Mouse (Mus musculus): ENCODE results near the gene Galnt7. TPM values are rescaled to one million over a fixed set of nuclear protein-coding genes. Genes with fewer than 3 reads are reported as not detected.

The Galnt7 gene
- polyA plus RNA-seq, 1 experiment = 2.0 TPM

DNA sequence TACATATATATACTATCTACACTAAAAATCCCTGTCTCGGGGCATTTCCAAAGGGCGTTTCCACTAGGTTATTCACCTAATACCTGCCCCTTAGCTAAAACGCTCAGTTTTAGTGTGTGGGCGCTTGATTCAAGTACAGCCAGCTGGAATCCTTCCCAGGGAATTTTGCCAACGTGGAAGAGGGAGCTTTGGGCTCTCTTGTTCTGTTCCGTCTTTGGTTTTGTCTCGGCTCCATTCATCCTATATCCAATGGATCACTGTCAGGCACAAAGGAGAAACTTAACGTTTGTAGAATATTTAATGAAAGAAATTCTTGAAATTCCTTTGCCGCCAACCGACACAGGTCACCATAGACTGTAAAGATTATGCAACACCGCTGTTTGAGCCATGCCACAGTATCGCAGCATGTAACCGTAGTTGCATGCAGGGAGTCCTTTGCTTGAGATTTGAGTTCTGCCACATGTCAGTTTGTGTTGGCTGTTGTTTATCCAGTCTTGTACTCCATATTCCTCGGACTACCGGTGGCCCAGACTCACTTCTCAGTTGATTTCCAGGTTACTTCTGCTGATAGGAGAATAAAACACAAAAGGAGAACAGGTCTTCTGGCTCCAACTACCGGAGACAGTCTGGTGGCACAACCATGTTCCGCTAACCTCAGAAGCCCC is 153.9 kb downstream of the Galnt7 start:
- H3K4me3 ChIP-seq (ENCODE audit: extremely low read depth, insufficient read depth, insufficient read length) = no peak overlapping the region
- TF ChIP-seq CTCF (IDR thresholded peaks at IDR 0.05; ENCODE audit: extremely low read depth, insufficient read depth, insufficient read length, insufficient replicate concordance) (no peak), POLR2A (IDR thresholded peaks at IDR 0.05; ENCODE audit: low read depth, low read length) (no peak)
- no peaks in the 10 kb centered on the region for H3K27me3 ChIP-seq (ENCODE audit: control insufficient read depth, insufficient read depth, low read length)
- H3K4me1 ChIP-seq (ENCODE audit: control insufficient read depth, insufficient read depth, insufficient read length) = no peaks in the 10 kb centered on the region
- H3K27ac ChIP-seq (ENCODE audit: insufficient read depth, low read length) = no peak overlapping the region
- WGBS = 89% methylated on average over 17 of the region's 17 CpGs
- no peaks in the 10 kb centered on the region for H3K36me3 ChIP-seq (ENCODE audit: control insufficient read depth, insufficient read depth, low read length)
- DNase-seq (ENCODE audit: low read depth in 1 of 2, low spot score in 2 of 2) = no peak

GRCm38 (mm10) chr8:57498494-57498846 is 154.4 kb downstream of the Galnt7 start:
- no peak overlapping the region for H3K4me3 ChIP-seq (ENCODE audit: extremely low read depth, insufficient read depth, insufficient read length)
- no peaks in the 10 kb centered on the region for H3K4me1 ChIP-seq (ENCODE audit: control insufficient read depth, insufficient read depth, insufficient read length)
- 91% methylated on average over 8 of the region's 8 CpGs for WGBS
- no peak for TF ChIP-seq POLR2A (IDR thresholded peaks at IDR 0.05; ENCODE audit: low read depth, low read length)
- no peak for TF ChIP-seq CTCF (IDR thresholded peaks at IDR 0.05; ENCODE audit: extremely low read depth, insufficient read depth, insufficient read length, insufficient replicate concordance)
- DNase-seq (ENCODE audit: low read depth in 1 of 2, low spot score in 2 of 2) = no peak
- H3K36me3 ChIP-seq (ENCODE audit: control insufficient read depth, insufficient read depth, low read length) = no peaks in the 10 kb centered on the region
- H3K27me3 ChIP-seq (ENCODE audit: control insufficient read depth, insufficient read depth, low read length) = no peaks in the 10 kb centered on the region
- no peak overlapping the region for H3K27ac ChIP-seq (ENCODE audit: insufficient read depth, low read length)

- Histone ChIP-seq H3K36me3 (ENCODE audit: control insufficient read depth, insufficient read depth, low read length) (no peaks in the 10 kb centered on the region), H3K4me3 (ENCODE audit: extremely low read depth, insufficient read depth, insufficient read length) (no peak overlapping the region), H3K4me1 (ENCODE audit: control insufficient read depth, insufficient read depth, insufficient read length) (no peaks in the 10 kb centered on the region), H3K27me3 (ENCODE audit: control insufficient read depth, insufficient read depth, low read length) (no peaks in the 10 kb centered on the region), H3K27ac (ENCODE audit: insufficient read depth, low read length) (no peak overlapping the region)
- TF ChIP-seq POLR2A (IDR thresholded peaks at IDR 0.05; ENCODE audit: low read depth, low read length) = no peak
- WGBS = 83% methylated on average over 4 of the region's 4 CpGs
- DNase-seq (ENCODE audit: low read depth in 1 of 2, low spot score in 2 of 2) = no peak
These were observed 161.0 kb downstream of the Galnt7 start for GRCm38 (mm10) chr8:57491873-57492272.

- Histone ChIP-seq H3K36me3 (ENCODE audit: control insufficient read depth, insufficient read depth, low read length) (no peaks in the 10 kb centered on the region), H3K27ac (ENCODE audit: insufficient read depth, low read length) (no peak overlapping the region), H3K27me3 (ENCODE audit: control insufficient read depth, insufficient read depth, low read length) (no peaks in the 10 kb centered on the region), H3K4me3 (ENCODE audit: extremely low read depth, insufficient read depth, insufficient read length) (no peak overlapping the region), H3K4me1 (ENCODE audit: control insufficient read depth, insufficient read depth, insufficient read length) (peaks cover 3% of the 10 kb centered on the region; the same call in 1 of the 2 replicates)
- no peak for DNase-seq (ENCODE audit: low read depth in 1 of 2, low spot score in 2 of 2)
- no peak for TF ChIP-seq POLR2A (IDR thresholded peaks at IDR 0.05; ENCODE audit: low read depth, low read length)
These were observed 162.9 kb downstream of the Galnt7 start for GRCm38 (mm10) chr8:57489896-57490295.

DNA sequence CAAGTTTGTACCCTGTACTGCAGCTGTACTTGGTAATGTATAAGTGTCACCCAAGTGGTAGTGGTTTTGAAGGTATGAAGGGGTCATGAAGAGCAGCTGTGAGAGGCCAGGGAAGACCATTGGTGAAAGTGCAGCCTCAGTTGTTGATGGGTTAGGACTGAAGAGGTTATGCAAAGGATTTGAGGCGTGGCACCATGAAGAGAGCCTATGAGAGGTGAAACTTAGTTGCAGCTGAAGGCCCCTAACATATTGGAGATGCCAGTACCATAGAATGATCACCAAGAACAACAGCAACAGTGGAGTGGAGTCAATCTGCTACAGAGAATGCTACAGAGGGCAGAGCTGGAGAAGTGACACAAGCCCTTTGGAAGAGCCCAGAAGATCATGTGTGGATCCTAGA is 163.5 kb downstream of the Galnt7 start:
- H3K27ac ChIP-seq (ENCODE audit: insufficient read depth, low read length) = no peak overlapping the region
- H3K36me3 ChIP-seq (ENCODE audit: control insufficient read depth, insufficient read depth, low read length) = no peaks in the 10 kb centered on the region
- 91% methylated on average over 1 of the region's 1 CpGs for WGBS
- no peaks in the 10 kb centered on the region for H3K27me3 ChIP-seq (ENCODE audit: control insufficient read depth, insufficient read depth, low read length)
- DNase-seq (ENCODE audit: low read depth in 1 of 2, low spot score in 2 of 2) = no peak
- peaks cover 3% of the 10 kb centered on the region; the same call in 1 of the 2 replicates for H3K4me1 ChIP-seq (ENCODE audit: control insufficient read depth, insufficient read depth, insufficient read length)
- no peak for TF ChIP-seq POLR2A (IDR thresholded peaks at IDR 0.05; ENCODE audit: low read depth, low read length)
- TF ChIP-seq CTCF (IDR thresholded peaks at IDR 0.05; ENCODE audit: extremely low read depth, insufficient read depth, insufficient read length, insufficient replicate concordance) = no peak
- H3K4me3 ChIP-seq (ENCODE audit: extremely low read depth, insufficient read depth, insufficient read length) = no peak overlapping the region

GRCm38 (mm10) chr8:57488312-57488765 is 164.5 kb downstream of the Galnt7 start:
- TF ChIP-seq CTCF (IDR thresholded peaks at IDR 0.05; ENCODE audit: extremely low read depth, insufficient read depth, insufficient read length, insufficient replicate concordance) (no peak), POLR2A (IDR thresholded peaks at IDR 0.05; ENCODE audit: low read depth, low read length) (no peak)
- under 1% methylated on average over 25 of the region's 25 CpGs for WGBS
- Histone ChIP-seq H3K36me3 (ENCODE audit: control insufficient read depth, insufficient read depth, low read length) (no peaks in the 10 kb centered on the region), H3K27ac (ENCODE audit: insufficient read depth, low read length) (peak overlapping the region; percentile 54), H3K27me3 (ENCODE audit: control insufficient read depth, insufficient read depth, low read length) (no peaks in the 10 kb centered on the region), H3K4me3 (ENCODE audit: extremely low read depth, insufficient read depth, insufficient read length) (peak overlapping the region; percentile 65), H3K4me1 (ENCODE audit: control insufficient read depth, insufficient read depth, insufficient read length) (peaks cover 3% of the 10 kb centered on the region; the same call in 1 of the 2 replicates)
- DNase-seq (ENCODE audit: low read depth in 1 of 2, low spot score in 2 of 2) = peak; percentile 65 to 68

- no peaks in the 10 kb centered on the region for H3K27me3 ChIP-seq (ENCODE audit: control insufficient read depth, insufficient read depth, low read length)
- TF ChIP-seq POLR2A (IDR thresholded peaks at IDR 0.05; ENCODE audit: low read depth, low read length) (no peak; the same call in 1 of the 2 replicates), CTCF (IDR thresholded peaks at IDR 0.05; ENCODE audit: extremely low read depth, insufficient read depth, insufficient read length, insufficient replicate concordance) (no peak)
- DNase-seq (ENCODE audit: low read depth in 1 of 2, low spot score in 2 of 2) = peak; percentile 96 to 99
- H3K4me3 ChIP-seq (ENCODE audit: extremely low read depth, insufficient read depth, insufficient read length) = peak within 1 kb of the TSS; percentile 97
- WGBS = under 1% methylated on average over 65 of the region's 66 CpGs
- peak within 1 kb of the TSS; percentile 89 for H3K27ac ChIP-seq (ENCODE audit: insufficient read depth, low read length)
- peaks cover 3% of the 10 kb centered on the region; the same call in 1 of the 2 replicates for H3K4me1 ChIP-seq (ENCODE audit: control insufficient read depth, insufficient read depth, insufficient read length)
- no peaks in the 10 kb centered on the region for H3K36me3 ChIP-seq (ENCODE audit: control insufficient read depth, insufficient read depth, low read length)
These were observed 165.2 kb downstream of the Galnt7 start, which contains the start of gene Sap30 for GRCm38 (mm10) chr8:57487441-57488155. Sap30 (minus strand) TSS chr8:57487860.

Data from spleen, adult 2 months (tissue).